ENCODE assay signal across 31 mouse cellular contexts in the genomic region with DNA sequence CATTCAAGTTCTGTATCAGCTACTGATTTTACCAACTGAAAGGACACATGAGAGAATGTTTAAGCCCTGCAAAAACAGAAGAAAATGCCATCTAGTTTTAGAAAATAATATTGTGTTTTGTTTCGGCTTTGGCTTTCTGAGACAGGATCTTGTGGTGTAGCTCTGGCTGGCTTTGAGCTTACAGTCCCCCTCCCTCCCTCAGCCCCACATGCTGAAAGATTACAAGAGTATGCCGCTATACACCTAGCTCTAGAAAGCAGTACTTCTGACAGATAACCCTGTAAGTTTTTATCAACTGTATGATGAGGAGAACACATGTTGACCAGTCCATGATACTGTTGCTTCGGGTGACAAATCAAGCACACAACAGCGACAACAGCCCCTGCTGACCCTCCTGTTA. TPM values are rescaled to one million over a fixed set of nuclear protein-coding genes. Genes with fewer than 3 reads are reported as not detected.
DNase-seq lines count a peak whose midpoint lies in the region; ATAC-seq lines count a peak whose summit lies in the region.
"Had no signal": no experiment of that assay in that cellular context is flagged by ENCODE, and none has a peak within 500 bp of the region (broad histone marks: within the 10 kb centered on the region; RNA-seq: fewer than 3 reads in every experiment).

No protein-coding gene starts in this region.

- ATAC-seq in stomach, embryonic 16.5 days (ENCODE audit: insufficient read depth, low FRiP score) = no peak
- ATAC-seq in hindbrain, embryonic 11.5 days (ENCODE audit: low FRiP score) = no peak

- H3K27ac ChIP-seq in stomach, embryonic 16.5 days (ENCODE audit: low read length) = peak overlapping the region; percentile 87; the same call in 1 of the 2 replicates
- no peak overlapping the region for H3K27ac ChIP-seq in hindbrain, embryonic 11.5 days (ENCODE audit: low read depth, low read length)
- H3K27ac ChIP-seq: heart, adult 2 months; heart, embryonic 15.5 days; hindbrain, embryonic 15.5 days; layer of hippocampus, adult 2 months; liver, embryonic 13.5 days; neural tube, embryonic 13.5 days had no signal

- no peaks in the 10 kb centered on the region for H3K36me3 ChIP-seq in stomach, embryonic 16.5 days (ENCODE audit: control insufficient read depth, insufficient read depth, low read length)
- H3K36me3 ChIP-seq in hindbrain, embryonic 11.5 days (ENCODE audit: control insufficient read depth, insufficient read depth, low read length) = no peaks in the 10 kb centered on the region
- H3K36me3 ChIP-seq: heart, embryonic 15.5 days; hindbrain, embryonic 15.5 days; liver, embryonic 13.5 days; neural tube, embryonic 13.5 days had no signal

- H3K4me3 ChIP-seq in stomach, embryonic 16.5 days (replicated peaks; ENCODE audit: low read length) = no peak overlapping the region
- H3K4me3 ChIP-seq in hindbrain, embryonic 11.5 days (ENCODE audit: low read depth, low read length) = no peak overlapping the region
- H3K4me3 ChIP-seq: heart, adult 2 months; heart, embryonic 15.5 days; hindbrain, embryonic 15.5 days; layer of hippocampus, adult 2 months; liver, embryonic 13.5 days; megakaryocyte, embryonic 14.5 days; neural tube, embryonic 13.5 days had no signal

- WGBS in stomach, embryonic 16.5 days = 76% methylated on average over 4 of the region's 4 CpGs
- WGBS in hindbrain, embryonic 11.5 days = 77% methylated on average over 4 of the region's 4 CpGs

- H3K4me1 ChIP-seq in stomach, embryonic 16.5 days (ENCODE audit: control insufficient read depth, insufficient read depth, low read length) = peaks cover 29% of the 10 kb centered on the region
- no peaks in the 10 kb centered on the region; the same call in 1 of the 2 replicates for H3K4me1 ChIP-seq in hindbrain, embryonic 11.5 days (replicated peaks; ENCODE audit: control insufficient read depth, insufficient read depth, low read length)
- H3K4me1 ChIP-seq: hindbrain, embryonic 15.5 days had no signal

- no peak overlapping the region for H3K4me2 ChIP-seq in stomach, embryonic 16.5 days (ENCODE audit: low read depth, low read length)
- no peak overlapping the region for H3K4me2 ChIP-seq in hindbrain, embryonic 11.5 days (replicated peaks; ENCODE audit: low read depth, low read length)
- H3K4me2 ChIP-seq: heart, embryonic 15.5 days; hindbrain, embryonic 15.5 days; liver, embryonic 13.5 days; neural tube, embryonic 13.5 days had no signal

- H3K27me3 ChIP-seq in stomach, embryonic 16.5 days (ENCODE audit: control insufficient read depth, insufficient read depth, low read length) = no peaks in the 10 kb centered on the region
- H3K27me3 ChIP-seq in hindbrain, embryonic 11.5 days (ENCODE audit: control insufficient read depth, insufficient read depth, low read length) = no peaks in the 10 kb centered on the region
- H3K27me3 ChIP-seq: heart, embryonic 15.5 days; hindbrain, embryonic 15.5 days; liver, embryonic 13.5 days; megakaryocyte, embryonic 14.5 days; neural tube, embryonic 13.5 days had no signal

- no peak overlapping the region for H3K9ac ChIP-seq in stomach, embryonic 16.5 days (ENCODE audit: low read length)
- no peak overlapping the region for H3K9ac ChIP-seq in hindbrain, embryonic 11.5 days (ENCODE audit: low read depth, low read length)
- H3K9ac ChIP-seq: heart, embryonic 15.5 days; hindbrain, embryonic 15.5 days; liver, embryonic 13.5 days; neural tube, embryonic 13.5 days had no signal

- H3K9me3 ChIP-seq in stomach, embryonic 16.5 days (replicated peaks; ENCODE audit: control insufficient read depth, low read length) = no peaks in the 10 kb centered on the region
- H3K9me3 ChIP-seq in hindbrain, embryonic 11.5 days (ENCODE audit: control insufficient read depth, low read length) = no peaks in the 10 kb centered on the region
- H3K9me3 ChIP-seq: heart, embryonic 15.5 days; hindbrain, embryonic 15.5 days; liver, embryonic 13.5 days; megakaryocyte, embryonic 14.5 days; neural tube, embryonic 13.5 days had no signal

- peak; percentile 57 for DNase-seq in CD4-positive, CD25-positive, alpha-beta regulatory T cell, adult 2 months (ENCODE audit: low read depth, low spot score)
- DNase-seq in T-cell, adult 2 months (ENCODE audit: low spot score) = peak; percentile 71
- peak; percentile 50 to 63 for DNase-seq in thymus, postnatal 36 days
- DNase-seq in embryo, embryonic 9.5 days (ENCODE audit: extremely low spot score) = no peak
- no peak for DNase-seq in kidney, adult 8-10 months
- DNase-seq in hindbrain, embryonic 11.5 days (ENCODE audit: low spot score) = no peak
- DNase-seq: adrenal gland, postnatal 25 days; B cell, adult 2 months; cerebellum, adult 9-10 months; gastrocnemius, postnatal 36 days; heart, adult 2 months; heart, postnatal 4 days; kidney, postnatal 25 days; layer of hippocampus, postnatal 36 days; liver, embryonic 13.5 days; lung, adult 2 months; lung, postnatal 14 days; midbrain, embryonic 14.5 days had no signal

RNA-seq across cellular contexts. Expression of a gene that starts 6.7 kb away (rescaled TPM):
- polyA plus RNA-seq in stomach, embryonic 16.5 days (2015; fragmentation: Nextera tagmentation; extraction: Ambion mirVana) = not detected in 2 replicates
- not detected in 2 replicates for polyA plus RNA-seq in hindbrain, embryonic 11.5 days (2014; fragmentation: Nextera tagmentation; extraction: Ambion mirVana)
- polyA plus RNA-seq: brain, embryonic 14.5 days; embryonic facial prominence, embryonic 11.5 days; forebrain, embryonic 11.5 days; heart, adult 2 months; heart, embryonic 15.5 days; hindbrain, embryonic 15.5 days; intestine, embryonic 14.5 days; kidney, embryonic 14.5 days; limb, embryonic 14.5 days; liver, embryonic 13.5 days; lung, adult 2 months; neural tube, embryonic 13.5 days; spleen, adult 2 months had no signal

RNA-seq across cellular contexts. Expression of a gene that starts 11.5 kb away (rescaled TPM):
- polyA plus RNA-seq in stomach, embryonic 16.5 days (2015; fragmentation: Nextera tagmentation; extraction: Ambion mirVana) = 41.9 and 44.6 TPM in 2 replicates
- polyA plus RNA-seq in hindbrain, embryonic 11.5 days (2014; fragmentation: Nextera tagmentation; extraction: Ambion mirVana) = 4.2 and 4.7 TPM in 2 replicates

RNA-seq across cellular contexts. Expression of a gene that starts 12.6 kb away (rescaled TPM):
- polyA plus RNA-seq in stomach, embryonic 16.5 days (2015; fragmentation: Nextera tagmentation; extraction: Ambion mirVana) = 16.1 and 19.8 TPM in 2 replicates
- 26.5 and 34.1 TPM in 2 replicates for polyA plus RNA-seq in hindbrain, embryonic 11.5 days (2014; fragmentation: Nextera tagmentation; extraction: Ambion mirVana)

Comparison
In these comparisons a context has a peak if more than half of its experiments do, and no peak if none do; other contexts are left out.
1. DNase-seq: peak in CD4-positive, CD25-positive, alpha-beta regulatory T cell, adult 2 months (single experiment), T-cell, adult 2 months (single experiment) and thymus, postnatal 36 days (2 of 2); none in embryo, embryonic 9.5 days (single experiment), kidney, adult 8-10 months (0 of 2) and hindbrain, embryonic 11.5 days (single experiment).